Mouse (Mus musculus) urinary bladder, postnatal 25 days (tissue): ENCODE data around the gene Rhbdd3.

ENCODE experiments used
- DNase-seq: peaks from one replicate; pipeline ENCODE4 v3.0.0; 2022; ENCODE audit warnings: low spot score

Rhbdd3 gene

DNA sequence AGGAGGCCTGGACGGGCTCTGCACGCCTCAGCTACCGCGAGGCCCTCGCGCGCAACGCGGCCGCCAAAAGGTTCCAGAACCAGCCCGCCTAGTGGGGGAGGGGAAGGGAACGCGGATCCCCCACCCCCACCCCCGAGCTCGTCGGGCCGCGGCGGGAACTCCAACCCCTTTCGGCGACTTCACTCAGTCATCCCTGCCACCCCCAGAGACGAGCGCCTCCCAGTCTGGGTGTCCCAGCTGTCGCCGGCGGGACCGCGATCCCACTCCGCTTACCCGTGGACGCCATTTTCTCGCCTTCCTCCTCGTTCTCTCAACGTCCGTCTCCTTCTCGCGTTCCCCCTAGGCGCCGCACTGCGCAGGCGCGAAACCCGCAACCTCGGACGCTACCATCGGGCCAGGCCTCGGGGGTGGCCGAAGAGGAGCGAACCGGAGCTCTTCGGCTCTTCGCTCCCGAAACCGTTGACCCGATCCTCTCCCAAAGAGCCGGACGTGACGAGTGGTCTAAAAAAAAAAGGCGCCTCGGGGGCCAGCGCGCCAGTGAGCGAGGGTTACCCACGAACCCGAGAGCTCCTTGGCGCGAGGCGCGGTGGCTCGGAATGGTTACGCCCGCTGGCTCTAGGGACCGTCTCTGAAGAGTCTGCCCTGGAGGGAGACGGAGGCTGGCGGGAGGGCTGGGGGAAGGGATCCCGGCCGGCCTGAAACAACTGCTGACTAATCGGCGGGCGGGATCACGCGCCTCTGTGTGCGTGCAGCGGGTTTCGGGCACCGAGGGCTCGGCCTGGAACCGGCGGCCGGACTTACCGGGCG, at the start of gene Rhbdd3, which contains the start of gene Ewsr1:
Gene Rhbdd3, plus strand, starts transcription at position 191 of the 807 bp plus-strand sequence.
Gene Ewsr1, minus strand, starts transcription at position 531 of the 807 bp plus-strand sequence.
- peak; percentile 99 for DNase-seq

GRCm38 (mm10) chr11:5051629-5052028, 47.1 kb upstream of the Rhbdd3 start:
- no peak for DNase-seq

- DNase-seq = no peak
Observed at GRCm38 (mm10) chr11:5052200-5052854, 46.4 kb upstream of the Rhbdd3 start.

GRCm38 (mm10) chr11:5054151-5054550, 44.6 kb upstream of the Rhbdd3 start:
- DNase-seq = no peak

GRCm38 (mm10) chr11:5054874-5055273, 43.9 kb upstream of the Rhbdd3 start:
- no peak for DNase-seq

- DNase-seq = no peak
Observed at GRCm38 (mm10) chr11:5055945-5056938, 42.5 kb upstream of the Rhbdd3 start.

GRCm38 (mm10) chr11:5057064-5057463, 41.7 kb upstream of the Rhbdd3 start:
- no peak for DNase-seq

DNA sequence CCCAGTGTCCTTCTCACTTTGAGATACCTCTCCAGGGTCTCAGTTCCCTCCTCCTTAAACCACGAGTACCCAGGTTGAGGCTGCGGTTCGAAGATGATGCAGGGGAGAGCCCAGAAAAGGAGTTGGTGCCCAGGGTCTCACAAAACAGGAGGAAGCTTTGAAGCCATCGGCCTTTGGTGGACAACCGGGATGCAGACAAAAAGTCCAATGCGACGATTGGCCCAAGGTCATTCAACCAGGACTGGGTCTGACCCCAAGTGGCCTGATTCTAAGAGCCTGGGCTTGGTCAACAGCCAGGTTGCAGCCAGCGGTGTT, 41.2 kb upstream of the Rhbdd3 start:
- no peak for DNase-seq

DNA sequence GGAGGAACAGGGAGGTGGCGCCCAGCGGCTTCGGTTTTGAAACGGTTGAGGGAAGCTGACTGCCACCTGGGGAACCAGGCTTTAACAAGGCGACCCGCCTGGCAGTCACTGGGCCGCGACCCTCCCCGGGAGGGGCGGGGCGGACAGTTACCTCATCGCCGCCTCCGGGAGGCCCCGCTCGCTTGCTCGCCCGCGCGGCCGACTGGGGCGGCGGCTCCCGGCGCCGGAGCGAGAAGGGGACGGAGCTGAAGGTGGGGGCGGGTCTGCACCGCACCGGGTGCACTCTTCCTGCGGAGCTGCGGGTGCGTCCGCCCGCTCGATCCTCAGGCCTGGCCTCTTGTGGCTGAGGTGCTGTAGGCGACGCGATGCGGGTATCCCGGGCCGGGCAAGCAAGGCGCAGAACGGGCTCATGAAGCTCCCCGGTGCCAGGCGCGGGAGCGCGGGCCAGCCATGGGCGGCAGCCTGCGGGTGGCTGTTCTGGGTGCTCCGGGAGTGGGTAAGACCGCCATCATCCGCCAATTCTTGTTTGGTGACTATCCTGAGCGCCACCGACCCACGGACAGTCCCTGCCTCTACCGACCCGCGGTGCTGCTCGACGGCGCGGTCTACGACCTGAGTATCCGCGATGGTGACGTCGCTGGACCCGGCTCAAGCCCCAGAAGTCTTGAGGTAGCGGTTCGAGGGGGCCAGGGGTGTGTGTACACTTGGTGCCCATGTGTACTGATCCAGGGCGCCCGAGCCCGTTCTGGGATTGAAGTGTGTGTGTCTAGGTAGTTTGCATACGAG, 40.7 kb upstream of the Rhbdd3 start, which contains the start of gene Rasl10a:
Gene Rasl10a, plus strand, starts transcription at position 273 of the 786 bp plus-strand sequence.
- peak; percentile 42 for DNase-seq

DNA sequence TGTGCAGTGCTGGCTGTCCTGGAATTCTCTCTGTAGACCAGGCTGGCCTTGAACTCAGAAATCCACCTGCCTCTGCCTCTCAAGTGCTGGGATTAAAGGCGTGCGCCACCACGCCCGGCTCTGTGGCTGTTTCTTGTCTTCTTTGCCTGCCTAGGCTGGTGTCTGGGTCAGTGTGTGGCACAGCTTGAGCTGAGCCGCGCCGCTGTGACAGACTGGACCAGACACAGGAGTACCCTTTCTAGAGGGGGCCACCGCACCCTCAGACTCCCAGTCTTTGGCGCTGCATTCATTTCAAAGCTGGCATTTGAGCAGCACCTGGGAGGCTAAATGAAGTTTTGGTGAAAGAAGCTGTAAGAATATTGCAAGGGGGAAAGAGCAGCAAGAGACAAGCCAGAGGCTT, 39.9 kb upstream of the Rhbdd3 start:
- DNase-seq = no peak

- DNase-seq = no peak
Observed at GRCm38 (mm10) chr11:5059230-5059629, 39.5 kb upstream of the Rhbdd3 start.

GRCm38 (mm10) chr11:5059704-5060156, 39.0 kb upstream of the Rhbdd3 start:
- DNase-seq = peak; percentile 35

DNA sequence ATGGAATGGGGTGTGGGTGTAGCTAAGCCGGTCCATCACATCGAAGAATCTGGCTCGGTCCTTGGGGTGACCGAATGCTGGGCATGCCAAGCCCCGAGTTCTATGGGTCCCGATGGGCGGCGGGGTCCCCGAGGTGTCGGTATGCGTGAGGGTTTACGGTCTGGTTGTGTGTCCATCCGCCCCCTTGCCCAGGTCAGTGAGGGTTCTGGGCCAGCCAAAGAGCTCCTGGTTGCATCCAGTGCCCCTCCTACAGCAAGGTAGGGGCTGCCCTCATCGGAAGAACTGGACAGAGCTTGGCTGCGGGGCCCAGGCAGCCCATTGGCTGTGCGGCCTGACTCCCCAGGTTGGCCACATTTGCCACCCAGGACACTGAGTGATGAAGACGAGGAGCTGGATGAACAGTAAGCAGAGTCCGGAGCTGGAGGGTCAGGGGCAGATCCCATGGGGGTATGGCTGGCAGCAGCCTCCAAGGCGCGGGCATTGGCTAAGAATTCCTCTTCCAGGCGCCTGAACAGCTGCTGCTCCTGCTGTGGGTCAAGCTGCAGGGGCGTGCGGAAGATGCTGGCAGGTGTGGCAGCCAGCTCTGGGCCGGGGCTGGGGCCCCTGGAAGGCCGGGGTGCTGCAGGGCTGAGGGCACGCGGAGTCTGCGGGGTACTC, 37.8 kb upstream of the Rhbdd3 start:
- no peak for DNase-seq

GRCm38 (mm10) chr11:5061413-5062139, 37.1 kb upstream of the Rhbdd3 start:
- DNase-seq = peak; percentile 97

DNA sequence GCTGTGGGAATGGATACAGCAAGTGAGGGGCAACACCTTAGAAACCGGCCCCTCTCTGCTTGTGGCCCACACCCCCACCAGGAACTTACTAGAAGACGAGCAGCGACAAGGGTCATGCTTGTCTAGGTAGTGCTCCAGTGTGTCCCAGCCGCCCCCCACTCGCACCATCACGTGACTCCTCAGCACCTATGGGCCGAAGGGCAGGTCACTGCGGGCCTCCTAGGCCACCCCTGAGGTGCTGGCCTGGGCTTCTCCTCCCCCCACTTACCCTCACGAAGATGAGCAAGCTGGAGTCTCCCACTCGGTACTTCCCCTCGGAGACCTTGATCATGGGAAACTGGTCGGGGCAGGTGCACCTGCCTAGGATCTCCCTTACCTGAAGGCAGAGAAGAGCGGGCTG, 36.4 kb upstream of the Rhbdd3 start:
- DNase-seq = no peak

GRCm38 (mm10) chr11:5062860-5063505, 35.7 kb upstream of the Rhbdd3 start:
- no peak for DNase-seq

- DNase-seq = no peak
Observed at GRCm38 (mm10) chr11:5063561-5064281, 35.0 kb upstream of the Rhbdd3 start.

GRCm38 (mm10) chr11:5064282-5065055, 34.3 kb upstream of the Rhbdd3 start:
- peak; percentile 25 for DNase-seq
